Mouse (Mus musculus): Measurements from ENCODE around the gene Nup153.

- TF ChIP-seq POLR2A (IDR thresholded peaks at IDR 0.05; ENCODE audit: insufficient read length, low read depth) (no peak), USF1 (IDR thresholded peaks at IDR 0.05; ENCODE audit: low read depth) (no peak), TCF12 (IDR thresholded peaks at IDR 0.05; ENCODE audit: insufficient read depth, poor library complexity, severe bottlenecking) (no peak), MYOD1 (IDR thresholded peaks at IDR 0.05; ENCODE audit: control insufficient read depth in 1 of 3, insufficient read length in 2 of 3, low read depth in 2 of 3) (no peak), MAX (IDR thresholded peaks at IDR 0.05; ENCODE audit: low read depth) (no peak), POLR2AphosphoS2 (IDR thresholded peaks at IDR 0.05; ENCODE audit: insufficient read length, low read depth) (no peak), E2F4 (IDR thresholded peaks at IDR 0.05; ENCODE audit: insufficient read depth) (no peak), TCF3 (IDR thresholded peaks at IDR 0.05; ENCODE audit: insufficient read length, low read depth) (no peak), REST (IDR thresholded peaks at IDR 0.05; ENCODE audit: insufficient read depth, insufficient read length) (no peak), SRF (IDR thresholded peaks at IDR 0.05; ENCODE audit: control insufficient read depth, insufficient read length, low read depth) (no peak), CEBPB (IDR thresholded peaks at IDR 0.05; ENCODE audit: insufficient read depth, poor library complexity, severe bottlenecking) (no peak), MYOG (IDR thresholded peaks at IDR 0.05; ENCODE audit: control insufficient read depth in 1 of 3, insufficient read depth in 1 of 3, insufficient read length in 2 of 3, low read depth in 2 of 3) (no peak)
These were observed 35.5 kb upstream of the Nup153 start for GRCm38 (mm10) chr13:46763210-46763609.

Measured in myocyte (in vitro differentiated cells).